Mouse (Mus musculus): ENCODE results near the gene Thrap3.

DNA sequence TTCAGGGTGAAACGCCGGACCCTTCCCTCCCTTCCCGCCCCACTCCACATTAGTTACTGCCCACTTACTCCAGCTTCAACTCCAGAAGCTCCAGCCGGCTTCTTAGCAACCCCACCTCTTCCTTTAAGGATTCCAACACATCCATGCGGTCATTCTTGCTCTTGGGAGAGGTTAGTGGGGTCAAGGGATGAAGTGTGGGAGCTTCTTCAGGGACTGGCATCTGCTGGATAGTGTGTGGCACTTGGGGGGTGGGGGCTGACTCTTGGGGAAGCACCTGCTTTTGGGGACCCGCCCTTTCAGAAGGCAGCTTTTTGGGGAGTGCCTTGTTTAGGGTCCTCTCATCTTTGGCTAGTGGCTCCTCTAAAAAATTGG is 51.6 kb downstream of the Thrap3 start:
- TF ChIP-seq CTCF (IDR thresholded peaks at IDR 0.05; ENCODE audit: low read depth) (no peak), EP300 (optimal IDR thresholded peaks at IDR 0.05) (no peak)
